Mouse (Mus musculus) R1 (cell line): Measurements from ENCODE around the gene Ap3m1.
"Not testable (repeated sequence)": the region's sequence is repeated elsewhere in the genome, so short reads cannot be mapped to it uniquely, and the experiment has no call there.

Experiments used
- DNase-seq: peaks from one replicate; pipeline ENCODE4 v3.0.0-alpha.2; 2018; ENCODE audit warnings: low read depth, low spot score

The Ap3m1 gene

DNA sequence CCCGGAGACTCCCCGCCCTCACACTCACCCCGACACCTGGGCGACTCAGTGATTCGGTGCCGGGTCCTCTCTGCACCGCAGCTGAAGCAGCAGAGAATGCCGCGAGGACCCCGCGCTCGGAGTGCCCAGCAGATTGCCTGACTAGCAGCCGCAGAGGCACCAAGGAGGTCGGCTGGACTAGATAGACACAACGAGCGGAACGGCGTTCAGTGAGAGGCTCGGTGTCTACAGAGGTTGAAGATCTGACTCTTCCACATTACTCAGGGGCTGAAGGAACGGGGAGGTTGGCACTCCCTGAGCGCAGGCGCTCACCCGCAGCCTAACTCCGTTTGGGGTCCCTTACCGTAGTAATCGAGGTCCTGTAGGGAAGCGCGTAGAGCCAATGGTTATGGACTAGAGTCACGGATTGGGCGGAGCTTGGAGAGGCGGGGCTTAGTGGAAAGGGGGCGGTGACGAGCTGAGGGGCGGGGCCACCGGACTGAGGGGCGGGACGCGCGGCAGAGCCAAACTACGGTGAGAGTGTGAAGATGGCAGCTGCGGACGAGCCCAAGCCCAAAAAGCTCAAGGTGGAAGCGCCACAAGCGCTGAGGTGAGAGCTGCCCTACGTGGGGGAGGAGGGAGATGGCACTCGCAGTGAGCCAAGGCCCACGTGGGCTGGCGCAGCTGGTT lies at the start of gene Ap3m1, which contains the start of gene Adk:
Gene Ap3m1, minus strand, starts transcription at position 397 of the 669 bp plus-strand sequence.
Gene Adk, plus strand, starts transcription at position 463 of the 669 bp plus-strand sequence.
- DNase-seq, result peak; percentile 96

DNA sequence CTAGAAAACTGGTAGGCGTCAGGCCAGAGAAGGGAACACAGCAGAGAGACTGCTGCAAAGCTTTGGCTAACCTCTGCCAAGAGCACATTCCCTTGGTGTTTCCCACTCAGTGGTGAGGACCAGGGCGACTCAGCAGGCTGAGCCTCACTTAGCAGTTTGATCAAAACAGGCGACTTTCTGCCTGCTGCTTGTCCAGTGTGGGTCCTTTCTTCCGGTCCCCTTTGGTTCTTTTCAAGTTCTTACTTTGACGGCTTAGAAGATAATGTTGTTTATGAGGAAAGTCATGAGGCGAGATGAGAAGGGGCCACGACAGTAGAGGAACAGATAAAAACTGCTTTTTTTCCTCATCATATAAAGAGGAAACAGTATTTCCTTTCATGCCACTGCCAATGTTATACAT lies 49.3 kb upstream of the Ap3m1 start:
- DNase-seq, result no peak

DNA sequence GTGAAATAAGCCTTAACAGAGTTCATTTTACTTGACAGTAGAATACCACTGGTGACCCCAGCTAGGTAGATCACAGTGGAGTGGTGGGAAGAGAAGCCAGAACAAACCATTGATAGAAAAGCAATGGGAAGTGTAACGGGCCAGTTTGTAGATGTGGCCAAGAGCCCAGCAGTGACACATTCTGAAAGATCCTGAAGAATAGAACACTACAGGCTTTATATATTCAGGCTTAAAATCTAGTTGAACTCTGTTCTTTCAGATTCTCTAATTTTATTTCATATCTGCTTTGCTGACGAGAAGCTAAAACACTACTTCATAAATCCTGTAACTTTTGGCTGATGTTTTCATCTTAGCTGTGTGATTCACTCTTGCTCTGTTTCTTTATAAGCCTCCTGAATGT lies 48.6 kb upstream of the Ap3m1 start:
- DNase-seq, result no peak

DNA sequence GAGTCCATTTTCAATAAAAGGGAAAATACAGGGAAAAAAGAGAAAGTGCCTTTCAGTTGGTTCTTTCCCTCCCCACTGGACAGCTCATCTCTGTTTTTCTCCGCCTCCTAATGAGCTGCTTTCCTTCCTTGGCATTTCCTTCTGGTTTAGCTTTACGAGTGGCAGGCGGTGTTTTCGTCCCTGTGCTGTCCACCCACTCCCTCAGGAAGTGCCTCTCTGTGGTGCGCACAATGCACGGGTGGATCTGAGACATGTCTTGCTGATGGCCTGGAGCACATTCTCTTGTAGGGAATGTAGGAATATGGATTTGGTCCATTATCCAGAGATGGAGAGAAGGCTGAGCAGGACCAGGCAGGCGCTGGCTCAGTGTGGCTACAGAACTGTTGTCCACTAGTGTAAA lies 47.1 kb upstream of the Ap3m1 start:
- DNase-seq, result no peak

DNA sequence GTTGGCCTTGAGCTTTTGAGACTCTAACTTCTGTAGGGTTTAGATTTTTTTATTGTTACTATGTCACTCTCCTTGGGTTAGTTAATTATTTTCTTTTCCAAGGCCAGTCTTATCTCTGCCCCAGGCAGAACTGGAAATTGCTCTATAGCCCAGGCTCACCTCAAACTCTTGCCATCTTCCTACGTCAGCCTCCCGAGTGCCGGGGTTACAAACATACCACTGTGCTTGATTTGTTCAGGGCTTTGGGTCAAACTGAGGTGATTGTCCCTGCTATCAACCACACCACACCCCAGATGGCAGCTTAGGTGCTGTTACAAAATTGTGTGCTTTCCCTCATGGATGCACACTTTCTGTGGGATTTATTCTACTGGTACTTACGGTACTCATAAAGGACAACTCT lies 44.4 kb upstream of the Ap3m1 start:
- no peak for DNase-seq

DNA sequence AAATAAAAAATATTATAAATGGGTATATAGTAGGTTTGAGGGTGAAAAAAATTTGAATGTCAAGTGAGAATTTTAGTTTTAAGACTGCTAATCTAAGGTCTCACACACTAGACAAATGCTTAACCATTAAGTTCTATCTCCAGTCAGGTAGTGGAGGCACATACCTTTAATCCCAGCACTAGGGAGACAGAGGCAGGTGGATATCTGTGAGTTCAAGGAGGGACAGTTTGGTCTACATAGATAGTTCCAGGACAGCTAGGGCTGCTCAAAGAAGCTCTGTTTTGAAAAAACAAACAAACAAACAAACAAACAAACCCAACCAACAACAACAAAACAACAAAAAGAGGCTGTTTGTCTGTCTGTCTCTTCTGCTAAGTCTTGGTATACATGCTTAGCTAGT lies 44.0 kb upstream of the Ap3m1 start:
- DNase-seq, result no peak

DNA sequence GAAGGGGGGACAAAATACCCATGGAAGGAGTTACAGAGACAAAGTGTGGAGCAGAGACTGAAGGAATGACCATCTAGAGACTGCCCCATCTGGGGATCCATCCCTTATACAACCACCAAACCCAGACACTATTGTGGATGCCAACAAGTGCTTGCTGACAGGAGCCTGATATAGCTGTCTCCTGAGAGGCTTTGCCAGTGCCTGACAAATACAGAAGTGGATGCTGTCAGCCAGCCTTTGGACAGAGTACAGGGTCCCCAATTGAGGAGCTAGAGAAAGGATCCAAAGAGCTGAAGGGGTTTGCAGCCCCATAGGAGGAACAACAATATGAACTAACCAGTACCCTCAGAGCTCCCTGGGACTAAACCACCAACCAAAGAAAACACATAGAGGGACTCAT lies 41.9 kb upstream of the Ap3m1 start:
- DNase-seq, result not testable (repeated sequence)

DNA sequence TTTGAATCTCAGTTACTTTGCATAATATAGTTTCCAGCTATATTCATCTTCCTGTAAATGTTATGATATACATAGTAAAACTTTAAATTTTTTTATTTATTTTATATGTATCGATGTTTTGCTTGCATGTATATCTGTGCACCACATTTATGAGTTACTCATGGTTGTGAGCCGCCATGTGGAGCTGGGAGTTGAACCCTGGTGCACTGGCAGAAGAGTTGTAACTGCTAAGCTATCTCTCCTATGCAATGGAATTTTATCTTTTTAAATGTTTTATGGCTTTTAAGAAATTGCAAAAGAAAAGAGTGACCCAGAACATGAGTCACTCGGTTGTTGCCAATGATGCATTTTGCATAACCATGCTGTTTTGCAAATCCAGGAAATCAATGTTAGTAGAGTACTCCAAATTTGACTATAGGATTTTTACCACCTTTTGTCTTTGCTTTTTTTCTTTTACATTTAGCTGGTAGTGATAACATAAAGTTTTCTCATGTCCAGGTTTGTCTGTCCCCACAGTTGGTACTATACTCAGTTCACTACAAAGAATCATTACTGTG lies 38.7 kb upstream of the Ap3m1 start:
- no peak for DNase-seq

DNA sequence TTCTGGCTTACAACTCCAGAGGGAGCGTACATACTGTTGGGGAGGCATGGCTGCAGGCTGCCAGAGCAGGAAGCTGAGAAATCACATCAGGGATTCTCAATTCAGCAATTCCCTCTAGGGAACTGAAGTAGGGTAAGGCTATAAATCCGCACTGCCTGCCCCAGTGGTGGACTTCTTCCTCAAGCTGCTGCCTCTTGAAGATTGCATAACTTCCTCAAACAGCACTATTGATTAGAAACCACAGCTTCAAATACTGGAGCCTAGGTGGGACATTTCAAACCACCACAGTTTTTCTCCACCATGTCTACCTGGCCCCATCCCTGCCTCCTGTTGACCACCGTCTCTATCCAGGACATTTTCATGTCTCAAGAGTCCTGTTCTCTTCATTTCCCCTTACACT lies 38.1 kb upstream of the Ap3m1 start:
- DNase-seq, result no peak

DNA sequence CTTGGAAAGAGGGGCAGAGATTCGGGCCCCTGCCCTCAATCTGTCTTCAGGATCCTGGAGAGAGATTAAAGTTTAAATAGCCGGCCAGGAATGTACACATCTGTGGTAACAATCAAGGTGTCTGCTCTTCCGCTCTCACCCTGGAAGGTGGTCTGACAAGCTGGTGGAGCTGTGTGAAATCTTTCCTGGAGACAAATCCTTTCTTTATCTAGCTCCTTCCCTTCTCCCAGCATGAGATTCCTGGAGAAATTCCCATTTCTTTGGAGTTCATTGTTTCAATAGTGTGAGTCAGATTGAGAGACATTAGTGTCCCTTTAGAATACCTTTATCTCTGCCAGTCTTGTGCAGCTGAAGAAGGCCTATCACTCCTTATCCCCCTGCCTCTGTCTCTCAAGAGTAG lies 36.4 kb upstream of the Ap3m1 start:
- peak; percentile 98 for DNase-seq

DNA sequence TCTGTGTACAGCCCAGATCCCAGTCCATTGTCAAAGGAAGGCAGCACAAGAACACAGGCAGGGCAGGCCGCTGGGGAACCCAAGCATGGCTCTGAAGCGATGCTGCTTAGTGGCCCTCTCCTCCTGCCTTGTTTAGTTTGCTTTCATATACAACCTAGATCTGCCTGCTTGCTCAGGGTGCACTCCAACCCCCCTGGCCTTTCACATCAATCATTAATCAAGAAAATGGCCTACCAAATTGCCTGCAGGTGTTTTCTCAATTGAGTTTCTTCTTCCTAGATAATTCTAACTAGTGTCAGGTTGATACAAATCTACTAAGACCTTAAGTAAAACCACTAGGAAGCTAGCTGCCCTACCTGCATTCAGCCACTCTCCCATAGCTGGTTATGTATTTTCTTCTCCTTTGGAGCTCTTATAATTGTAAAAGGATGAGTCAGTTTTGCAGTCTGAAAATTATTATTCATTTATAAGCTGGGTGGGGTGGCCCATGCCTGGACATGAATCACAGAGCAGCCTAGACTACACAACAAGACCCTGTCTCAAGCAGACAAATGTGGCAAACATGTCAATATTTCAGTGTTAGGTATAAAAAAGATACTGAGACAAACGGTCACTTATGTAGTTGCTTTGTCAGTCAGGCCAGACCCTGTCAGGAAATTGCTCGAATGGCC lies 35.2 kb upstream of the Ap3m1 start:
- DNase-seq, result no peak

DNA sequence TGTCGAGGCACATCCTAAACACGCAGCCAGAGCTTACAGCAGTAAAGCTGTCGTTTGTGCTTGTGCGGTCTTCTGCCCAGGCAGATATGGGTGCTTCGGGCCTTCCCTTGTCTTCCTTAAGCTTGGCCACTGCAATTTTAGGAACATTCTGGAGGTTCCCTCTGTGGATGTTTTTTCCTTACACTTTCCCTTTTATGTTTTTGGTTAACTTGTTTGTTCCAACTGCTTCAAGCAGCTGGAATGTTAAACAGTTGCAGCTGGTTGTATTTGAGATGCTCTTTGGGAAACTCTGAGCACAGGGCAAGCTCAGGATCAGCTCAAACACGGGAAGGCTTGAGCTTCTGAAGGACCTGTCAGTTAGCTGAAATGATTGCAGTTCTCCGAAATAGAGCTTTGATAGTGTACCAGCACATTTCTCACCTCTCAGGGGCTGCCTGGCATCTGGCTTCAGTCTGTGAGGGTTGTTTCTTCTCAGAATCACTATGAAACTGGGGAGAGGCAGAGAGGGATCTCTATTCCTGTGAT lies 34.6 kb upstream of the Ap3m1 start:
- no peak for DNase-seq

DNA sequence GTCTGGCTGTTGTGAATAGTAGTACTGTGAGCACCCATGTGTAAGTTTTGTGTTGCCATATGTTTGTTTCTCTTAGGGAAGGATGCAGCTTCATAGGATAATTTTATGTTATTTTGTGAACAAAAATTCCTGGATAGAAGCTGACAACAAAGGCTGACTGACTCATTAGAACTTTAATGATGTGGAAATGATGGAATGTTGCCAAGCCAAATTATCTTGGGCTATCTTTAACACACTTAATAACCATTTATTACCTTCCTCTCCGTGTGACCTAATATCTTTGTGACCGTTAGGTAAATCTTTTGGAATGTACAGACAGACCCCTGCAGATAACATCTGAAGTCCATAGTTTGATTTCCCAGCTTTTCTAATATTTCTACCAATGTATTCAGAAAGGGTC lies 33.8 kb upstream of the Ap3m1 start:
- DNase-seq, result no peak

DNA sequence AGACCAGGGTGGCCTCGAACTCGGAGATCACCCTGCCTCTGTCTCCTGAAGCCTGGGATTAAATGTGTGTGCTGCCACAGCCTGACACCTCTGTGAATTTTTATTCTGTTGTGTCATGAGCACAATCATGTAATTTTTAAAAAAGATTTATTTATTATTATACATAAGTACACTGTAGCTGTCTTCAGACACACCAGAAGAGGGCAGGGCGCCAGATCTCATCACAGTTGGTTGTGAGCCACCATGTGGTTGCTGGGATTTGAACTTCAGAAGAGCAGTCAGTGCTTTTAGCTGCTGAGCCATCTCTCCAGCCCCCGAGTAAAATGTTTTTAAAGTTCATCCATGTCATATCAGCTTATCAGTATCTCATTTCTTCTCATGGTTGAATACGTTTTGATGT lies 33.4 kb upstream of the Ap3m1 start:
- no peak for DNase-seq

DNA sequence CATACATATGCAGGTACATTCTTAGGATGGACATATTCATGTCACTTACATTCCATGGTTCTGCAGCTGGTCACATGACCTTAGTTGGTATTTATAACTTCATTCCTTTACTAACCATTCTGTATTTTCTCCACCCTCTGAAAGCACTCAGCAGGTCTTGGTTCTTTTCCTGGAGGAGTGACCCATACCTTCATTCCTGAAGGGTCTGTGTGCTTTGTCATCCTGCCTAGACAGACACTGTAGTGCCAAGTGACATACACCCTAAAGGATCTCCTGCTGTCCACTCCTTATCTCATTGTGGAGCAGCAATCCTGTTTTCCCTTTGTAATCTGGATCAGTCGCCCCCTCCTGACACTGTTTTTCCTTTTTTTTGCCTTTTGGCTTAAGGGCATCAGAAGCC lies 30.5 kb upstream of the Ap3m1 start:
- no peak for DNase-seq

DNA sequence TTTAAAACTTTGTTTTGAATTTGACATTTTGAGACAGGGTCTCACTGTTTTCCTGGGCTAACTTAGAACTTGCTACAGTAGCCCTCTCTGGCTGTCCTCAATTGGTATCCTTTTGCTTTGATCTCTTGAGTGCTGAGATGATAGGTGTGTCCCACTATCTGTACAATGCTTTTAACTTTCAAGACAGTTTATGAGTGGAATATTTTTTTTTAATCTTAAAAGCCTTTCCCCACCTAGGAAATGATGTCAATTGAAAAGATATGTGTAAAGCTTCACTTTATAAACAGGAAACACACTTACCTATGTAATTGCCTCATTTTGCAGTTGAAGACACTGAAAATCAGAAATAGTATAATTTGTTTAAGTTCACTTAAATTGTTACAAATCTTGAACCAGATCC lies 26.2 kb upstream of the Ap3m1 start:
- DNase-seq, result no peak

DNA sequence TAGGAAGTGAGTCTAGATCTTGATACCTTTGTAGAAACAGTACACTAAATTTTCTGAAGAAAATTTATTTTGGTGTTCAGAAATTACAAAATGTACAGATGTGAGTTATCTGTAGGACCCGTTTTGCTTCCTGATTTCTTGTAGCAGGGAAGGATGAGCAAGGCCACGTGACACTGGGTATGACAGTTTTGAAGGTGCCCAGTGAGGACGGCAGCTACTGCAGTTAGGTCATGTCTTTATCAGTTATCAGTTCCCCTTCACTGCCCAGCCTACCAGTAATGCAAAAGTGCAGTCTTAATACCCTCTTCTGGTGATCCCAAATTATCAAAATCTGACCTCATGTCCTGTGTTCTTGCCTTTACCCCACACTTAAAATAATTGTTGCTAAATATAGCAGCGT lies 25.6 kb upstream of the Ap3m1 start:
- no peak for DNase-seq

DNA sequence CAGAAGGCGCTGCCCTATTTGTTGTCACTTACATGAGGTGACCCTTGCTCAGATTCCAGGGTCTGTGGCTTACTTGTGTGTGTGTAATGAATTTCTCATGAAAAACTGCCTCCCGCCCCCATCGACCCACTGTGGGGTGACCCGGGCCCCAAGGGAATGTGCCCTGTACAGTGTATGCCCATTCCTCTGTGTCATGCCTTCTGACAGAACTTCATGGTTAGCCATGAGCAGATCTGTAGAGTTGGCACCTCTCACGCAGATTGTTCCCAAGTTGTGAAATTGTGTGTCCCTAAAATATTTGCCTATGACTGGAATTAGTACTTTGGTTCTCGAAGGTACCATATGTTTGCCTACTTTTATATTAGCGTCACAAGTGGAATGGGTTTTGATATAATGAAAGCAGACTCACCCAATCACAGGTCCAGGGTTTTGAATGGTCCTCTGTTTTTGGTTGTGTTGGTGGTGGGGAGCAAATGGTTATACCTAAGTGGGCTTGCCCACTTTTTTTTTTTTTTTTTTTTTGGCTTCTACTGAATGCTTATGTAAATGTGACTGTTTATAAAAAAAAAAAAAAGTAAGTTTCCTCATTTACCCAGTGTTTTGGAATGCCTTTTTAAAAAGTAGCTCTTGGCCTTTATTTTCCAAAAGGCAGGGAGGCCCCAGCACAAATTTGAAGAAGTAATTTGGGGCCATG lies 24.3 kb upstream of the Ap3m1 start:
- no peak for DNase-seq

DNA sequence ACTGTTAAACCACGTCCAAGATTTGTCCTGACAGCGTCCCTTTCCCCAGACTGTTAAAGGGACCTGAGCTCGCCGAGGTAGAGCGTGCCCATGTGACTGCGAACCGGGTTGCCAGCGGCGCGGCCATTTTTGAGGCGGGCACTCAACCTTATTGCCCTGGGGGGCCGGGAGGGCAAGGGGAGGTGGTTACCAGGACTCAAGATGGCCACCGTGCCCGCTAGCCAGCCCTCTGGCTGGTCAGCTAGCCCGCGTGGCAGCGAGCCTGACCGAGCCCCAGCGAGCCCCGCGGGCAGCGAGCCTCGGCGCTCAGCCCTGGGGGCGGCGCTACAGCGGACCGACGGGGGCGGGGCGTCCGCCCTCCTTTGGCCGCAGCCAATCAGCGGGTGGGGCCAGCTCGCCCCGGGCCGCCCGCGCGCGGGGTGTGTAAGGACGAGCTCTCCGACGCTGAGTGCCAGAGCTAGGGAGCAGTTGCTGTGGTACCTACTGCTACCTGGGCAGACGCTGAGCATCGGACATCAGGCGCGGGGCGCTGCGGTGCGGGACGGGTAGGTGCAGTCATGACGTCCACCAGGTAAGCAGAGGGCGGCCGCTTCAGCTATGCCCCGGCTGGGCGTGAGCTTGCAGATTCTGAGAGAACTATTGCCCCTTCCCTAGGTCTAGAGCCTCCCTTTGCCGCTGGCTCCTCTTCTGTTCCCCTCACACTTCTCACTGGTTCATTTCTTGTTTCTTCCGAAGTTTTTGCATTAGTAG lies 23.6 kb upstream of the Ap3m1 start:
- DNase-seq, result peak; percentile 87

DNA sequence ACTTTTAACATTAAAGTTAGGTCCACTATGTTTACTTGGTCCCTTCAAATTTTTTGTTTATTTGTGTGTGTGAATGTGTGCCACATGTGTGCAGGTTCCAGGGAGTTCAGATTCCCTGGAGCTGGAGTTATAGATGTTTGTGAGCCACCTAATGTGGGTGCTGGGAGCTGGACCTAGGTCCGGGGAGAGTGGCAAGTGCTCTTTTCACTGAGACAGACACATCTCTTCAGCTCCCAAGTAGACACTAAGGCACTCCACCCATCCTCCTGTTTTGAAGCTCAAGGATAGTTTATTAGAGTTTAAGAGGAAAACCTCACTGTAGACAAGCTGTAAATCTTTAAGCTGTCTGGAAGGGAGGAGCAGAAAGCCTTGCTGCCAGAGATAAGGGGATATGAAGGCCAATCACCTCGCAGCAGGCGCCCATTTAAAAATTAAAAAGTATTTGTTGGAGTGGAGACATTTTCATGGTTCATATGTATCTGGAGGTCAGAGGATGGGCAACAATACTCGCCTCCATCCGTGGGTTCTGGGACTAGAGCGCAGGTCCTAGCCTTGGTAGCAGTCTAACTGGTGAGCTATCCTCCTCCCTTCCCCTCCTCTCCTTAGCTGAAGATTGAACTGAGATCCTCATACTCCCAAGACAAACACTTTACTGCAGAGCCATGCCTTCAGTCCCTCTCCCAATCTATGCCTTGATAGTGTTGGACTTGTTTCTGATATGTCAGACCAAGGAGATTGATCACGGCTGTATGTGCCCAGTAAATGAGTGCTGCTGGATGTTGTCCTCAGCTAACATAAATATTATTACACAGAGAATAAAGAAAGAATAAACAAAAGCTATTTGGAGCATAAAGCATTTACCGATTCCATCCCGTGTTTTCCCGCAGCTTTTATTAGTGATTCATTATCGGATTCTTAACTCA lies 22.4 kb upstream of the Ap3m1 start:
- DNase-seq, result no peak

DNA sequence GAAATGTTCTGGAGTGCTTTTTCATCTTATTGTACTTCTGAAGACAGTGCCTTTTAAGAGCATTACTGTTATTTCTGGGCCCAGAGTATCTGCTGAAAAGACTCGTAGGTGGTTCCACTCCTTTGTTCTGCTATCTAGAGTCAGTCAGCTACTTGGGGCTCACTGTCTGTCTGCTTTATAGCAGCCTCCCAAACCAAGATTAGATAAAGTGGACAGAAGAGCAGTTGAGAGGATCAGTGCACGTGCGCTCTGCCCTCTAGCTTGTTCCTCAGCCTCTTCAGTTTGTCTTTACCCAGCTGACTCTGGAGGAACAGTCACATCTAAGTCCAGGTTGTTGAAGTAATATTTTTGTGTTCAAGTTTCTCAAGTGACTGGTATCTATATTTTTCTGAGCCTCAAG lies 21.7 kb upstream of the Ap3m1 start:
- no peak for DNase-seq
